ENCODE assay signal across 14 mouse cellular contexts in the genomic region with DNA sequence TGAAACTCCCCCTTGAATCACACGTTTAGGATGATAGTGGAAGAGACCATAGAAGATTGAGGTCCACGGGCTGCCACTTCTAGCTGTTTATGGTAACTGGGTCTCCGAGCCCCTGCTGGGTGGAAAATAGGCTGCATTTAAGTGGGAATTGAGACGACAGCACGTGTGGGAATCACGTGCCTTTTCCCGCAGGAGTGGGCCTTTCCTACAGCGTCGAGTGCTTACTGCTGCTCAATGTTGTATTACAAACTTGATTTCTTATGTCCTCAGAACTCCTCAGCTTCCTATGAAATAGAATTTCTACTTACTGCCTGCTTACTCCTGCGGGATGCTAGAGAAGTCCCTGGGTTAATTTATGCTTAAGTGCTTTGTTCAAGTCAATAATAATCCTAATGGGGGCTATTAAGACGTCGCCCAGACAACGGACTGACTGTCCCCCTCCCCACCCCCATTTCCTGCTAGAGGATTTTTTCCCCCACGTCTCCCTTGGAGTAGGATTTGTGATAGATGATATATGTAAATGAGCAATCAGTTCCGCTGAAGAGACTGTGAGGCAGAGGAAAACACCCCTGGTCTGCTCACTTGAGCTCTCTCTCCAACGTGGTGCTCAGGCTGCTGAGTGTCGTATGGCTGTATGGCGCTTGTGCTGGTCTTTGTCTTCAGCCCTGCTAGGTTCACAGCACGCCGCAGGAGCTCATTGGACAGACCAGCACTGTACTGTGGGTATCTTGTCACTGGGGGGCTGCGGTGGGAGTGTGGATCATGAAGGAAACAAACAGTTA. TPM values are rescaled to one million over a fixed set of nuclear protein-coding genes. Genes with fewer than 3 reads are reported as not detected.
A peak's percentile ranks its signal among the peaks of the same experiment; 100 is the strongest.
DNase-seq lines count a peak whose midpoint lies in the region; ATAC-seq lines count a peak whose summit lies in the region.
"Had no signal": no experiment of that assay in that cellular context is flagged by ENCODE, and none has a peak within 500 bp of the region (broad histone marks: within the 10 kb centered on the region; RNA-seq: fewer than 3 reads in every experiment).

No protein-coding gene starts in this region.

- no peaks in the 10 kb centered on the region for H3K9me3 ChIP-seq in hindbrain, embryonic 10.5 days
- H3K9me3 ChIP-seq in midbrain, embryonic 16.5 days (replicated peaks; ENCODE audit: control insufficient read depth, low read length, poor library complexity, severe bottlenecking): no peaks in the 10 kb centered on the region

- H3K36me3 ChIP-seq in hindbrain, embryonic 10.5 days: no peaks in the 10 kb centered on the region
- no peaks in the 10 kb centered on the region for H3K36me3 ChIP-seq in midbrain, embryonic 16.5 days (ENCODE audit: control insufficient read depth, insufficient read depth, low read length)
- H3K36me3 ChIP-seq: G1E had no signal

- H3K4me1 ChIP-seq in hindbrain, embryonic 10.5 days (replicated peaks): peaks cover 21% of the 10 kb centered on the region
- peaks cover 18% of the 10 kb centered on the region for H3K4me1 ChIP-seq in midbrain, embryonic 16.5 days (ENCODE audit: control insufficient read depth, insufficient read depth, low read length)

- peak; percentile 19 to 34 for DNase-seq in cerebellum, postnatal 10 days
- no peak for DNase-seq in cerebellum, adult 9-10 months
- peak; percentile 58 for DNase-seq in embryo, embryonic 11 days
- peak; percentile 51 for DNase-seq in hindbrain, embryonic 10.5 days (ENCODE audit: low spot score)
- no peak for DNase-seq in lung, adult 18-20 months
- DNase-seq in layer of hippocampus, adult 8-10 months (ENCODE audit: low spot score in 2 of 2): no peak
- DNase-seq: gastrocnemius, postnatal 36 days; lung, embryonic 14.5 days had no signal

- peak overlapping the region; percentile 45; the same call in 1 of the 2 replicates for H3K9ac ChIP-seq in midbrain, embryonic 16.5 days (ENCODE audit: low read depth, low read length)
- H3K9ac ChIP-seq: lung, embryonic 14.5 days had no signal

- H3K4me2 ChIP-seq in midbrain, embryonic 16.5 days (ENCODE audit: low read length): peak overlapping the region; percentile 34
- H3K4me2 ChIP-seq: lung, embryonic 14.5 days had no signal

- no peak overlapping the region for H3K4me3 ChIP-seq in hindbrain, embryonic 10.5 days
- H3K4me3 ChIP-seq in midbrain, embryonic 16.5 days (ENCODE audit: low read depth, low read length): no peak overlapping the region; the same call in 1 of the 2 replicates

- peak overlapping the region; percentile 45; the same call in 1 of the 2 replicates for H3K27ac ChIP-seq in hindbrain, embryonic 10.5 days
- peak overlapping the region; percentile 50; the same call in 1 of the 2 replicates for H3K27ac ChIP-seq in midbrain, embryonic 16.5 days (ENCODE audit: low read length)

- H3K27me3 ChIP-seq in hindbrain, embryonic 10.5 days (ENCODE audit: insufficient read depth, poor library complexity, severe bottlenecking): no peaks in the 10 kb centered on the region
- no peaks in the 10 kb centered on the region for H3K27me3 ChIP-seq in midbrain, embryonic 16.5 days (ENCODE audit: control insufficient read depth, insufficient read depth, low read depth, low read length)

- WGBS in hindbrain, embryonic 10.5 days: 46% methylated on average over 21 of the region's 21 CpGs
- WGBS in midbrain, embryonic 16.5 days: 19% methylated on average over 21 of the region's 21 CpGs

- peak; percentile 83 for ATAC-seq in midbrain, embryonic 16.5 days
- no peak for ATAC-seq in inflammation-experienced regulatory T-cells, adult 6 months

RNA-seq across cellular contexts. Expression of gene Gm11077, which starts 40.0 kb away (rescaled TPM):
- not detected in 2 replicates for polyA plus RNA-seq in hindbrain, embryonic 10.5 days (2016; fragmentation: Nextera tagmentation; extraction: Ambion mirVana)
- not detected in 2 replicates for polyA plus RNA-seq in midbrain, embryonic 16.5 days (2015; fragmentation: Nextera tagmentation; extraction: Ambion mirVana)
- polyA plus RNA-seq in inflammation-experienced regulatory T-cells, adult 6 months (2017; shearing (Covaris generic)): not detected
- not detected for total RNA-seq in layer of hippocampus, adult 8-10 months (2022)
- total RNA-seq: adrenal gland, adult 18-20 months; G1E; gastrocnemius, postnatal 36 days; hematopoietic stem cell, adult 5-6 weeks; left cerebral cortex, adult 8-10 months had no signal
- polyA plus RNA-seq: G1E; lung, embryonic 14.5 days had no signal

Comparison
In these comparisons a context has a peak if more than half of its experiments do, and no peak if none do; other contexts are left out.
1. DNase-seq: peak in cerebellum, postnatal 10 days (2 of 2), embryo, embryonic 11 days (single experiment) and hindbrain, embryonic 10.5 days (single experiment); none in cerebellum, adult 9-10 months (single experiment), lung, adult 18-20 months (0 of 2) and layer of hippocampus, adult 8-10 months (0 of 2).